Mouse (Mus musculus): ENCODE results near the gene Nepro. TPM values are rescaled to one million over a fixed set of nuclear protein-coding genes. Genes with fewer than 3 reads are reported as not detected.

Nepro gene
- polyA plus RNA-seq, 1 experiment: 4.0 TPM

DNA sequence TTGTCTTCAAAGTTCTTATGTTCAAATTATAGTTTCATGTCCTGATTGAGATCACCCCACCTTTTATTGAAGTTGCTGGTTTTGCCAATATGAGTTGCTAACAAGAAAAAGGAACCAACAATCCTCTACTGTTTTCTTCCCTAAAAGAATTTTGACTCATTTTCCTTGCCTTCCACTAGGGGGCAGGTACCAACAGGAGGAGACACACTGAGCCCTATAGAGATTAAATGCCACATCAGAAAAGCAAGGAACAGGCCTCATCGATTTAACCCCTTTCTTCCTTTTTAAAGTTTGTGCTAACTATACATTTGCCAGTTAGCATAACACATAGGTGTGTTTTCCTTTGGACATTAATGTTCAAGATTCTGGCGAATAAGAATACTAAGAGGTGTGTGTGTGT is 43.9 kb downstream of the Nepro start:
- no peaks in the 10 kb centered on the region for H3K4me1 ChIP-seq (ENCODE audit: control insufficient read depth, insufficient read depth, insufficient read length, low read length)
- no peak overlapping the region for H3K27ac ChIP-seq (replicated peaks; ENCODE audit: low read depth, low read length)
- no peak overlapping the region for H3K4me3 ChIP-seq (ENCODE audit: insufficient read depth, low read depth, low read length)

DNA sequence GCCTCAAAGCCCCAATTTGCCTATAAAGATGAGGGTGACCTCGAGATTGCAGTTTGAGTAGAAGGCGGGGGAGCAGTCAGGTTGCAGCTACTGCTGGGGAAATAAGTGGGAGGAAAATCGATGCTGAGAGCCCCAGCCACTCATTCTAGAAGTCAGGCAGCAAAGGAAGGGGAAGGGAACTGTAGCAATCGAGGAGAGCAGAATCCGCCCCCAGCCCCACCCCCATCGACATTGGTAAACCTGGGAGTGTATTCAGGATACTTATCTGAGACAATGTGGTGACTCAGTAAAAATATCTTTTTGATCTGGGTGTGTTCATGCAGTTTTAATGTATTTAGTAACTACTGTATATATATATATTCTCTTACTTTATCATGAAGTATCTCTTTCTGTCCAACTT is 48.5 kb downstream of the Nepro start:
- Histone ChIP-seq H3K27ac (replicated peaks; ENCODE audit: low read depth, low read length) (no peak overlapping the region), H3K4me3 (ENCODE audit: insufficient read depth, low read depth, low read length) (no peak overlapping the region), H3K4me1 (ENCODE audit: control insufficient read depth, insufficient read depth, insufficient read length, low read length) (no peaks in the 10 kb centered on the region)

DNA sequence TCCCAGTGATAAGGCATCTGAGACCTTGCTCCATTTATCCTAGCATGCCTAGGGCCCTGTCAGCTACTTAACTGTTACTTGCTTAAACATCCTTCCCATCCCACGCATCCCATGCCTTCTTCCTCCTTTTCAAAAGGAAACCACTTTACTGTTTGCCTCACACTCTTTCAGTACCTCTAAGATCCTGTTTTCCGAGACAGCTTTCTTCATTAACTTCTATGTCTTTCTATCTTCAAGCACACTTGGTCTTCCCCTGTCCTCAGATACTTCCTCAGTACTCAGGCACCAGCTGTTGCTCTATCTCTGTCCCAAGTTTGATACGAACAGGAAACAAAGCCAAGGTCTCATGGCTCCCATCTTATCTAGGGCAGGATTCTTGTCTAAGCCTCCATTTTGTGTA is 49.6 kb downstream of the Nepro start:
- Histone ChIP-seq H3K27ac (replicated peaks; ENCODE audit: low read depth, low read length) (no peak overlapping the region), H3K4me1 (ENCODE audit: control insufficient read depth, insufficient read depth, insufficient read length, low read length) (no peaks in the 10 kb centered on the region), H3K4me3 (ENCODE audit: insufficient read depth, low read depth, low read length) (no peak overlapping the region)

DNA sequence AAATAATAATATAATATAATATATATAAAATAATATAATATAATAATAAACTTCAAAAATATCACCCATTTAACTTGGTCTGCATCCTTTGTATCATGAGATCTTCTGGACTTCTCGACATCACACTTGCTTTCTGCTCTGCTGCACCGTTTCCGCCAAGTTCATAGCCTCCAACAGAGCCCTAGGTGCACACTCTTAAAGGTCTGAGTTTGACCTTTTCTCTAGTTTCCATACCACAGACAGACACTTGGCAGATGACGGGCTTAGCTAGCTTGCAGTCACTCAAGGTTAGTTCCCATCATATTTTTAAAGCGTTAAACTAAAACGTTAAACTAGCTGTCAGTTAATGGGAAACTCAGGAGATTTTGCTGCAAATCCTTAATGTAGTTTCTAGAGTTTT is 50.1 kb downstream of the Nepro start:
- Histone ChIP-seq H3K27ac (replicated peaks; ENCODE audit: low read depth, low read length) (no peak overlapping the region), H3K4me3 (ENCODE audit: insufficient read depth, low read depth, low read length) (no peak overlapping the region), H3K4me1 (ENCODE audit: control insufficient read depth, insufficient read depth, insufficient read length, low read length) (no peaks in the 10 kb centered on the region)

DNA sequence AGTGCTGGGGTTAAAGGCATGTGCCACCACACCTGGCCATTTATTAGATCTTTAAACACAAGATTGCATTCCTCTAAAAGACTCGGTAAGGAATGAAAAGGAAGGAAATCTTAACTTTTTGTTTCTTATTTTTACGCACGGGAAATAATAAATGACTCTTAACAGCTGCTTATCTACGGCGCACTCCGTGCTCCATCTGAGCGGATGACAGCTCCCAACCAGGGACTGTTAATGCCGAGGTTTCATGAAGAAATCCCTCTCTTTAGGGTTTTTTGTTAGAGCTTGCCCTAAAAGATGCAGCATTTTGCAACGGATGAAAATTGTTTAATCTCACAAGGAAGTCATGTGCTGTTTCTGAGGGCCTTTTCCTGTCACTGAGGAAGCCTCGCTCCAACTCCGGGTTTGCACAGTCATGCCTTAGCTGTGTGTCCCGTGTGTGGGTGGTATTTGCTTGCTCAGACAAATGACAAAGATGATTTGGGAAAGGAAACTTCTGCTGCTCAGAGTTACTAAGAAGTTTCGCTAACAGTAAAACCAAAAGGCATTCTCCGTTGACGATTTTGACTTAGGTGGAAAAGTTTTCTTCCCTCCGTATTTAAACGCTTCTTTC is 54.5 kb downstream of the Nepro start:
- Histone ChIP-seq H3K4me3 (ENCODE audit: insufficient read depth, low read depth, low read length) (peak overlapping the region; percentile 37; the same call in 1 of the 2 replicates), H3K4me1 (ENCODE audit: control insufficient read depth, insufficient read depth, insufficient read length, low read length) (no peaks in the 10 kb centered on the region), H3K27ac (replicated peaks; ENCODE audit: low read depth, low read length) (no peak overlapping the region)

DNA sequence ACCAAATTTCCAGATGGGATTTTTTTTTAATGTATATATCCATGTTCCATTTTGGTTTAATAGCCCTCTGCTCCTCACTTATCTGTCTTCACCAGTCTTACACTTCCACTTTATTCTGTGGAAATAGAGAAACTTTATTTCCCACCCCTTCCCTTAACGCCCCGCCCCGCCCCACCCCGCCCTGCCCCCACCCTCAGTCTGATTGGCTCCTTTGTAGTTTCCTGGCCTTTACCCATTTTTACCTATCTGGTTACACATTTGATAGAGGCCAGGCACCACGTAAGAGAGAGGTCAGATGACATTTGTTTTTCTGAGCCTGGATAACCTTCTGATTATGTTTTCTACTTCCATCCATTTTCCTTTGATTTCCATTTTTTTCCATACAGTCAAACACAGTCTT is 55.4 kb downstream of the Nepro start:
- H3K4me1 ChIP-seq (ENCODE audit: control insufficient read depth, insufficient read depth, insufficient read length, low read length): no peaks in the 10 kb centered on the region
- no peak overlapping the region for H3K27ac ChIP-seq (replicated peaks; ENCODE audit: low read depth, low read length)
- no peak overlapping the region for H3K4me3 ChIP-seq (ENCODE audit: insufficient read depth, low read depth, low read length)

DNA sequence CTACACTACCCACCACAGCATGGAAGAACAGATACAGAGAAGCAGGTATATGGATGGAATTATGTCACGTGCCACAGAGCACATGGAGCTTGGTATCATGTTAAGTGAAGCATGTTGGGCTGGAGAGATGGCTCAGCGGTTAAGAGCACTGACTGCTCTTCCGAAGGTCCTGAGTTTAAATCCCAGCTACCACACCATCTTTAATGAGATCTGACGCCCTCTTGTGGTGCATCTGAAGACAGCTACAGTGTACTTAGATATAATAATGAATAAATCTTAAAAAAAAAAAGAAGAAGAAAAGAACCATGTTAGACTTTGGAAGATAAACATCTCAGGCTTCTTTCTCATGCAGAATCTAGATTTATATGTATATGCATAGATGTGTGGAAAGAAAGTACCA is 56.6 kb downstream of the Nepro start:
- no peaks in the 10 kb centered on the region for H3K4me1 ChIP-seq (ENCODE audit: control insufficient read depth, insufficient read depth, insufficient read length, low read length)
- H3K4me3 ChIP-seq (ENCODE audit: insufficient read depth, low read depth, low read length): no peak overlapping the region
- H3K27ac ChIP-seq (replicated peaks; ENCODE audit: low read depth, low read length): no peak overlapping the region

Other genes with a start within 250 kb of the Nepro start
- gene Boc, start 165.4 kb upstream of the Nepro start, polyA plus RNA-seq (2012; ENCODE audit: insufficient read depth, insufficient read length, missing spikeins): 2.1 and 2.4 TPM in 2 replicates
- 33.0 and 34.8 TPM in 2 replicates for gene Gtpbp8, start 22.1 kb downstream of the Nepro start, polyA plus RNA-seq (2012; ENCODE audit: insufficient read depth, insufficient read length, missing spikeins)
- 0.71 and 0.79 TPM in 2 replicates for gene Cd200r1, start 41.4 kb downstream of the Nepro start, polyA plus RNA-seq (2012; ENCODE audit: insufficient read depth, insufficient read length, missing spikeins)
- not detected in 2 replicates for gene Cd200r4, start 87.4 kb downstream of the Nepro start, polyA plus RNA-seq (2012; ENCODE audit: insufficient read depth, insufficient read length, missing spikeins)
- gene Cd200r2, start 142.8 kb downstream of the Nepro start, polyA plus RNA-seq (2012; ENCODE audit: insufficient read depth, insufficient read length, missing spikeins): not detected in 2 replicates
- not detected in 2 replicates for gene Cd200r3, start 219.4 kb downstream of the Nepro start, polyA plus RNA-seq (2012; ENCODE audit: insufficient read depth, insufficient read length, missing spikeins)

Data from brown adipose tissue, adult 24 weeks (tissue).